Mouse (Mus musculus) C2C12 (cell line): ENCODE results near the gene Garem2. TPM values are rescaled to one million over a fixed set of nuclear protein-coding genes. Genes with fewer than 3 reads are reported as not detected.

Source experiments
- H3K27me3 ChIP-seq: one replicate; pipeline ENCODE4 v1.6.1; 2011; ENCODE audit not compliant: control insufficient read depth, insufficient read depth, insufficient read length
- H3K36me3 ChIP-seq: one replicate; pipeline ENCODE4 v1.6.1; 2011; ENCODE audit not compliant: control insufficient read depth, insufficient read depth
- H3K4me3 ChIP-seq: one replicate; pipeline ENCODE4 v1.5.1; 2011; ENCODE audit warnings: mild to moderate bottlenecking, control low read depth; ENCODE audit not compliant: poor library complexity, insufficient read depth, severe bottlenecking
- H3K79me2 ChIP-seq: one replicate; pipeline ENCODE4 v1.6.1; 2011; ENCODE audit not compliant: control insufficient read depth, insufficient read depth
- H3K79me3 ChIP-seq: one replicate; pipeline ENCODE4 v1.6.1; 2011; ENCODE audit warnings: low read depth, control low read depth
- H3ac ChIP-seq: one replicate; pipeline ENCODE3; 2011; ENCODE audit warnings: low read depth; ENCODE audit not compliant: control insufficient read depth, insufficient read length
- CEBPB ChIP-seq: IDR thresholded peaks from one replicate; pipeline ENCODE4 v1.6.1; 2011; ENCODE audit warnings: low read depth, mild to moderate bottlenecking, control low read depth, moderate library complexity
- CTCF ChIP-seq: IDR thresholded peaks from one replicate; pipeline ENCODE4 v1.5.1; 2011; ENCODE audit not compliant: control insufficient read depth, insufficient read depth, insufficient read length
- FOSL1 ChIP-seq: IDR thresholded peaks from one replicate; pipeline ENCODE4 v1.8.0; 2011; ENCODE audit warnings: mild to moderate bottlenecking, low read length; ENCODE audit not compliant: poor library complexity, insufficient read depth, severe bottlenecking
- MAX ChIP-seq: IDR thresholded peaks from one replicate; pipeline ENCODE4 v1.6.1; 2011; ENCODE audit warnings: mild to moderate bottlenecking, control low read depth
- MYOD1 ChIP-seq: IDR thresholded peaks from one replicate; pipeline ENCODE4 v1.6.1; 2011; ENCODE audit warnings: low read depth; ENCODE audit not compliant: control insufficient read depth, insufficient read length
- MYOG ChIP-seq: IDR thresholded peaks from one replicate; pipeline ENCODE4 v1.6.1; 2011; ENCODE audit not compliant: control insufficient read depth, insufficient read length; ENCODE audit errors: extremely low read depth
- USF1 ChIP-seq: IDR thresholded peaks from one replicate; pipeline ENCODE4 v1.6.1; 2011; ENCODE audit warnings: low read depth, mild to moderate bottlenecking, control low read depth, moderate library complexity
- polyA plus RNA-seq: library from polyadenylated mRNA; unstranded; fragments of >200 nt; fragmentation: generic; extraction: Trizol; gene quantifications from one replicate; pipeline ENCODE4 v1.2.1, GENCODE M21; 2012; ENCODE audit warnings: missing spikeins

Garem2 gene
- polyA plus RNA-seq, 1 experiment, result 0.33 TPM

GRCm38 (mm10) chr5:30113881-30114760 is 9.2 kb downstream of the Garem2 start:
- H3K79me3 ChIP-seq, result no peaks in the 10 kb centered on the region
- TF ChIP-seq MYOG (no peak), CTCF (peak; percentile 65)
- peaks cover 8% of the 10 kb centered on the region for H3K27me3 ChIP-seq
- H3K79me2 ChIP-seq, result no peaks in the 10 kb centered on the region
- H3ac ChIP-seq, result no peak overlapping the region
- H3K36me3 ChIP-seq, result peaks cover 4% of the 10 kb centered on the region
- H3K4me3 ChIP-seq, result no peak overlapping the region

DNA sequence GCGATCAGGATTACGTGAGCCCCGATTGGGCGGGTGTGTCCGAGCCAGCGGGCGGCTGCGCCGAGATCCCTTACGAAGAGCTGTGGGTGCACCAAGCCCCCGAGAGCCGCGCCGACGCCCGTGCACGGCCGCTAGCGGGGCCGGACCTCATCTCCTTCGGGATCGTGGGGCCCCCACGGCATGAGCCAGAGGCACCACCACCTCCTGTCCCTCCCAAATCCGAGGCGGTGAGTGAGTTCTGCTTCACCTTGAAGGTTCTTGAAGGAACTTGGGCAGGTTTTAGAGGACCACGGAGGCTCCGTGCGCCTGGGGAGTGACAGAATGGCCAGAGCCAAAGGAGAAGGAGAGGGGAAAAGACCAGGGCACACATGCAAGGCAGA is 9.8 kb downstream of the Garem2 start:
- Histone ChIP-seq H3ac (no peak overlapping the region), H3K79me2 (no peaks in the 10 kb centered on the region), H3K79me3 (no peaks in the 10 kb centered on the region), H3K27me3 (peaks cover 5% of the 10 kb centered on the region), H3K4me3 (no peak overlapping the region), H3K36me3 (peaks cover 11% of the 10 kb centered on the region)
- TF ChIP-seq USF1, result no peak

GRCm38 (mm10) chr5:30115718-30116117 is 10.8 kb downstream of the Garem2 start:
- Histone ChIP-seq H3K4me3 (no peak overlapping the region), H3K27me3 (peaks cover 5% of the 10 kb centered on the region), H3K79me3 (no peaks in the 10 kb centered on the region), H3K36me3 (peaks cover 15% of the 10 kb centered on the region), H3ac (no peak overlapping the region), H3K79me2 (no peaks in the 10 kb centered on the region)
- TF ChIP-seq CTCF (no peak), MAX (no peak), CEBPB (no peak), USF1 (no peak), MYOG (no peak), FOSL1 (no peak), MYOD1 (no peak)

GRCm38 (mm10) chr5:30118018-30118417 is 13.1 kb downstream of the Garem2 start:
- H3K4me3 ChIP-seq, result no peak overlapping the region
- peaks cover 27% of the 10 kb centered on the region for H3K36me3 ChIP-seq
- H3K79me2 ChIP-seq, result no peaks in the 10 kb centered on the region
- no peaks in the 10 kb centered on the region for H3K79me3 ChIP-seq
- peaks cover 5% of the 10 kb centered on the region for H3K27me3 ChIP-seq
- H3ac ChIP-seq, result no peak overlapping the region
- TF ChIP-seq USF1 (no peak), CTCF (no peak), MAX (no peak), FOSL1 (no peak), MYOD1 (no peak)

DNA sequence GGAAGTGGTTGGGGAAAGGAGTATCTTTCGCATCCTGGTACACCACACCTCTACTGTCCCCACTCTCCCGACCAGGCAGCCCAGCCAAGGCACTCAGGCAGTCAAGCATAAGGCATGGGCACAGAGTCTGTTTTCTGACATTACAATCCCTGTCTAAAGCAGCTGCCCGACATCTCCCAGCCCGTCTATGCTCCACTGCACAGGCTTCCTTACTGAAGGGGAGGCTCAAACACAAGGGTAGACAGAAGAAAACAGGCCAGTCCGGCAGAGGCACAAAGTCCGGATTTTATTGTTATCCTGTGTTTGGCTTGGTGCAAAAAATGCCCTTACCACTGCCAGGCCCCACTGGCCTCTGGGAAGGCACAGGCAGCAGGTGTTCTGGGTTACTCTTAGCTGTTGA is 14.2 kb downstream of the Garem2 start:
- Histone ChIP-seq H3ac (no peak overlapping the region), H3K79me3 (no peaks in the 10 kb centered on the region), H3K36me3 (peaks cover 38% of the 10 kb centered on the region), H3K4me3 (no peak overlapping the region), H3K27me3 (peaks cover 2% of the 10 kb centered on the region), H3K79me2 (no peaks in the 10 kb centered on the region)
- no peak for TF ChIP-seq CEBPB
- TF ChIP-seq CTCF, result no peak
- no peak for TF ChIP-seq FOSL1
- TF ChIP-seq MYOG, result no peak
- TF ChIP-seq MYOD1, result no peak
- TF ChIP-seq USF1, result no peak
- no peak for TF ChIP-seq MAX

DNA sequence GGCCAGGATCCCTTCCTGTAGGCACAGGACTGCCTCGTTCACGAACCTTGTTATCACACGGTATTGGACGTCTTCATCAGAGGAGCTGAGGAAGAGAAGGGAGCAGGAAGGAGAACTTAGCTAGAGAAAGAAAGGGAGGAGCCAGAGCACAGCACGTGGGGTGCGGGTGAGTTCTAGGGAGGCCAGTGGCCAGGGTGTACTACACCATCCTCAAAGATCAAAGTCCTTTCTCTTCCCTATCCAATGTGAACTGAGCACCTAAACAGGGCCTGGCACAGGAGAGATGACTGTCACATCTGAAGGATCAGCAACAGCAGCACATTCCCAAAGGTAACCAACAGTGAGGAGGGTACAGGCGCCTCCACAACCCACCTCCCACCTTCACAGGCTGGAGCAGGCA is 15.1 kb downstream of the Garem2 start:
- no peaks in the 10 kb centered on the region for H3K27me3 ChIP-seq
- no peak overlapping the region for H3ac ChIP-seq
- no peaks in the 10 kb centered on the region for H3K79me2 ChIP-seq
- H3K36me3 ChIP-seq, result peaks cover 47% of the 10 kb centered on the region
- no peak overlapping the region for H3K4me3 ChIP-seq
- TF ChIP-seq FOSL1, result no peak
- no peak for TF ChIP-seq USF1
- no peak for TF ChIP-seq MYOD1
- TF ChIP-seq CTCF, result no peak
- no peak for TF ChIP-seq MAX
- TF ChIP-seq MYOG, result no peak
- no peak for TF ChIP-seq CEBPB
- no peaks in the 10 kb centered on the region for H3K79me3 ChIP-seq
